Mouse (Mus musculus): ENCODE measurements around the gene Hace1. TPM values are rescaled to one million over a fixed set of nuclear protein-coding genes. Genes with fewer than 3 reads are reported as not detected.

The Hace1 gene
- total RNA-seq (2023; ENCODE audit: inconsistent age) = 14.5 to 23.4 TPM (median 22.0 TPM) in 4 replicates

GRCm38 (mm10) chr10:45577731-45578297 is at the start of gene Hace1:
Hace1 (plus strand) TSS chr10:45577829.

Other genes with a start within 250 kb of the Hace1 start
- not detected in 4 replicates for gene Bves, start 242.1 kb upstream of the Hace1 start, total RNA-seq (2023; ENCODE audit: inconsistent age)
- not detected in 4 replicates for gene Lin28b, start 91.4 kb upstream of the Hace1 start, total RNA-seq (2023; ENCODE audit: inconsistent age)